Mouse (Mus musculus): ENCODE data around the gene Tm6sf1.
A peak's percentile ranks its signal among the peaks of the same experiment; 100 is the strongest.

The Tm6sf1 gene

DNA sequence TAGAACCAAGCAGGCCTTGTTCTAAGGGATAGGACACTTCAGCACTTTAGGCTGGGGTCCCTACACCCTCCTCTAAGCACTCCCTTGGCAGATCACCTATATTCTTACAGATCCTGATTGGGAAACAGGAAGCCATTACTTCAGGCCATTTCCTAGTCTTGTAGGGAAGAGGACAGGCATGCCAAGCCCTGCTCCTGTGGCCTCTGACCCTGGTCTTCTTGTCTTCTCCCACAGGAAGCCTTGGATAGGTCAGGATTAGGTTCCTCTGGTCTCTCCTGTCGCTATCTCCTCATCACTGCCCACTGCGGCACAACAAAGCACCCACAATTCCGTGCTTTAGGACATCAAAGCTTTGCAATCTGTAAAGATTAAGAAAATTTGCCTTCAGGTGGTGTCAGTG lies 7.1 kb upstream of the Tm6sf1 start:
- no peak for DNase-seq

DNA sequence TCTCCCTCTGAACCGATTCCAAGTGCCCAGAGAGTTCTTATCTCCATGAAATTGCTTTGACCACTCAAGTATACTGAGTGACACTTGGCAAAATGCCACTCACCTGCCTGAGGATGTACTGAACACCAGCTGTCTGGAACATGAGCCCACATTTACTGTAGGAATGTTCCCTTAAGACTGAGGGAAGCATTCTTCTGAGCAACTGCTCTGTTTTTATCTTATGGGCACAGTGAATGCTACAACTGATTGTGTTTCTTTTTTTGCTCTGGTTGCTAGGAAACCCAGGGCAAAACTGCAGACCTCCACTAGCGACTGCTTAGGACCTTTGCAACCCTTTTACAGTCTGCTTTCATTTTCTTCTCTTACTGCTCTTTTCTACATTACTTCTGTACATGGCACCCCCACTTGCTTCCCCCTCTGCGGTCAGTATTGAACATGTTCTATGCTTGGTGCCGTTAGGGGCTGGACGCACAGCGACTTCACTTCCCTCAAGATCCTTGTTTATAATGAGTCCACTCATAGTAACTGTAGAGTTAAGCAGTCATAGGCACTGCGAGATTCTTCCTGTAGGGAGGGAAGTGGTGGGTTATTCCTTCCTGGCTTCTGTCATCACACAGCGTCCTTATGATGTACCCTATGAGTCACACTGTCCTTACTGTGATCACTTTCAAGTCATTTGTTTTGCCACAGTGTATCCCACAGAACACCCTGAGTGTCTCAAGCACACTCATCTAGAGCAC lies 4.1 kb upstream of the Tm6sf1 start:
- DNase-seq, result no peak

DNA sequence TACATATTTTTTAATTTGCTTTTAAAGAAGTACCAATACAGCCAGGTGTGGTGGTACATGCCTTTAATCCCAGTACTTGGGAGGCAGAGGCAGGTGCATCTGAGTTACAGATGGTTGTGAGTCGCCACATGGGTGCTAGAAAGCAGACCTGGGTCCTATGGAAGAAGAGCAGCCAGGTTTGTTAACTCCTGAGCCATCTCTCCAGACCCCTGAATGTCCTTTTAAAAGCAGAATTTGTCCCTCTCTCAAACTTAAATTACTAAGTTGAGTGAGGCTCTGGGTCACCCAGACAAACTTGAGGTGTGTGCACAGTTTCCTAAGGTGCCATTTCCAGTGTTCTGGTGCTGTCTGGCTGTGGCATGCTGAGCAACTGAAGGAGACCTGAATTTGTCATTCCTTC lies 3.1 kb upstream of the Tm6sf1 start, which contains the start of gene Gm10160:
Gm10160 (minus strand) TSS at position 101 of the 400 bp plus-strand sequence.
- no peak for DNase-seq

DNA sequence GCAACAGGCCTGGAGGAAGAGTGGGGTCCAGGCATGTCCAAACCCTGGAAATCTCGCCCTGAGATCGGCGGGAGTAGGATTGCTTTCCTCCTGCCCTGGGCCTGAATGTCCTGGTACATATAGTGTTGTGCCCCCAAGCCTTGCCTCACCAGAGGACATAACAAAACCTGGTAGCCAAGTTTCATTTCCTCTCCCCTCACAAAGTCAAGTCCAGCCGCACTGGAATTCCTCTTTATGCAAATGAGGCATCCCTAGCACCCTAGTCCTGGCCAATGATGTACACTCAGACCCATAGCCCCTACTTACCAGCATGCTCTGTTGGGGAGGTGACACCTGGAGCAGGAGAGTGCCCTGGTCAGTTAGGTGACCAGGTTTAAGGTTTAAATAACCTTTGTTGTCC lies 2.6 kb upstream of the Tm6sf1 start:
- no peak for DNase-seq

DNA sequence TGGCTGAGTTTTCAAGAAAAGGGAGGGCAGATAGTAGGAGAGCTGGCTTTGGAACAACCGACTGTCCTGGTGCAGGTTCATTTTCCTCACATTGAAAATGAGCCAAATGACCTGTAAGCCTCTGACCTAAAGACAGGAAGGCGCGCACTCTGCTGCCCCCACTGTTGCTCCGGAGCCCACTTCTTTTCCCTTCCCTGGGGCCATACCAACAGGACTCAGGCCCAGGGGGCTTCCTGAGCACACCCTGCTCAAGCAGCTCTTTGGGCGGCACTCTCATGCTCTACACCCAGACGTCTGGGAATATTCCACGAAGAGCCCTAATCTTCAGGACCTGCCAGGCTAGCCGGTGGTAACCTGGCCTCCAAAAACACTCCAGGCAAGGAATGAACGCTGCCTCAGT lies 565 bp upstream of the Tm6sf1 start:
- DNase-seq, result no peak

DNA sequence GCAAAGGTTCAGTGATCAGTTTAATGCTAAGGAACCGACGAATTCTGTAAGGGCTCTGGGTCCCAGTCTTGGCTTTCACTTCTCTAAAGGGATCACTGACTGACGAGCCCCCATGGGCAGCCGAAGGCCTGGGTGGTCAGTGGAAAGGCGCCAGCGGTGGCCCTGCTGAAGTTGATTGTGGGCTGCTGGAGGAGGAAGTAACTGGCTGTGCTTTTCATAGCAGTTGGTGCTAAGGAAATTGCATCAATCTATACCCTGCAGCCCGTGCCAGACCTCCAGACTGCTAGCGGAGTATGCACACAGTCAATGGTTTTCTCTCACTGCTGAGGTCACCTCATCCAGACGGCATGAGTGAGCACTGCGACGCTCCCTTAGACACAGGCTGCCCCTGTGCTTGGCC lies 1.3 kb downstream of the Tm6sf1 start:
- DNase-seq, result no peak

DNA sequence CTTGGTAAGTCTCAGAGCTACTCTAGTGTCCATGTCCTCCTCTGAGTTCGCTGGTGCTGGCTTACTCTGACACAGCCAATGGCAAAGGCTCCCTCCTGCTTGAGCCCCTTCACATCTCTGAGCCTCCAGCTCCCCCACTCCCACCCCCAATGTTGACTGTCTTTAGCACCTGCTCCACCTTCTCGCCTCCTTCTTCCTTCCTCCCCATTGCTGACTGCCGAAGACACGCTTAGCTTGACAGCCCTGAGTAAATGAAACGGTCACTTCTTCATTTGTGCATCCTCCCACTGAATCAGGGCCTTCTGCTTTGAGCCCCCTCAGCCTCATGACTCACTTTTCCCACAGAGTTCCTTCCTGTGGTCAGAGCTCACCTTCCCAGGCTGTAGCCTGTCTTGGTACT lies 2.2 kb downstream of the Tm6sf1 start:
- DNase-seq, result no peak

DNA sequence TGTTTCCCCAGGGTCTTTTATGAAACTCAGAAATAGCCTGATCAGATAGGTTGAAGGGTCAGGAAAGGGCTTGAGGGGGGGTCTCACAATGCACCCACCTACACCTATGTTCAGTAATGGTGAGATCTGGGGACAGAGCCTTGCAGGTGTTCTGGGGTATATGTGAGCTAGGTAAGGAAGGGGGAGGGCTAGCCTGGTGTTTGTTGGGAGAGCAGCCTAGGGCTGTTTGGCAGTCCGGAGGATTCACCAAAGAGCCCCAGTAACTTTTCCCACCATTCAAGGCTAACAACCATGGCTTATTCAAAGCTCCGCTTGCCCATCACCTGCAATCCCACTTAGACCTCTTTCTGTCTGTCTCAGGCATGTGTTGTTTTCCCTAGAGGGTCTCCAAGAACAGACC lies 2.7 kb downstream of the Tm6sf1 start:
- DNase-seq, result no peak

DNA sequence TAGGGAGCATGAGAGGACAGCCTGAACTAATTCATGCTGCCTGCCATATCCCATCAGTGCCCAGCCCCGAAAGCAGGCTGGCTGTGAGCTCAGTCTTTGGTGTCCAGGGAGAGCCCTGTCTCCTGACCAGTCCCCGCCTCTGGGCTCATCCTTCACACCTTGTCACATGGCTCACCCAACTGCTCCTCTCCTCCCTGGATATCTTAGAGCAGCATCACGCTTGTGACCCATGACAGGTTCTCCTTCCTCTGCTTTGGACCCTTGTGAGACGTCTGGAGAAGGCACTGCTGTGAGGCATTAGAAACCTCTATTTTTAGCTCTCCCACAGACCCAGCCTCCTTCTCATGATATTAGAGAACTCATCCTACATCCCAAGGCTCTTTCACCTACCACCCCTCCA lies 3.1 kb downstream of the Tm6sf1 start:
- no peak for DNase-seq

DNA sequence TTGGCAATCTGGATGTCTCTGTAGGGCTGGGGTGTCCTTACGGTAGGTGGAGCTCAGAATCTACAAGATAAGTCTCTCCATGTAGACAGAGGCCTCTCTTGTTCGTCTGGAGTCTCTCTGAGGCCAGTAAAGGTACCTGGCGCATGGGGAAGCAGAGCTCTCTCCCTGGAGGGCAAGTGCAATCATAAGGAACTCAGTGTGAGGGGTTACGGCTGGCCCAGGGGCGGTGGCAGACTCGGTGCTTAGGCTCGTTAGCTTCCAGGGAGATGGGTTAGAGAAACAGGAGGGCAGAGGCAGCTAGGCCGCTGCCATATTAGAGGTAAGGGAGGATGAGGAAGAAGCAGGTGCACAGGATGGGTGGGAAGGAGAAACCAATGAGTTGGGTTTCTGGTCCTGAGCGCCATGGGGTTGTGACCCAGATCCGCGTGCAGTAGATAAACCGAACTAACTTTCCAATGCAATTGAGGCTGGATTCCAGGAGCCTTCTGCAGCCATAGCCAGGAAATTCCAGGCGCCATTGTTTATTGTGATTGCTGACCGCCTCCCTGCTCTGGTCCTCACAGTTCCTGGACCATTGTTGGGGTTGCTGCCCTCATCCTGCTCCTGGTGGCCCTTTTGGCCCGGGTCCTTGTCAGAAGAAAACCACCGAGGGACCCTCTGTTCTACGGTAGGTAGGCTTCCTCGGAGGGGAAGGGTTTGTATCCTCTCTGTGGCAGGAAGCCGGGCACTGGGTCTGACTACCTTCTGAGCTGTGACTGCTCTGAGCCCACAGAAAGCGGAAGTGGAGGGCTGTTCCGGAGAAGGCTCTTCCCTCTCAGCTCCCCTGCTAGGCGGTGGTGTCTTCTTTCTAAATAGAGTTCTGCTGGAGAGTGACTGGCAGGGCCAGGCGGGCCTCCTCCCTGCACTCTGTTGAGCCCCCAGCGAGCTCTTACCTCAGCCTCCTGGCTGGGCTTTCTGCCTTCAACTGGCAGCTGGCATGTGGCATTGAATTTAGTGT lies 4.1 kb downstream of the Tm6sf1 start:
- DNase-seq, result no peak

DNA sequence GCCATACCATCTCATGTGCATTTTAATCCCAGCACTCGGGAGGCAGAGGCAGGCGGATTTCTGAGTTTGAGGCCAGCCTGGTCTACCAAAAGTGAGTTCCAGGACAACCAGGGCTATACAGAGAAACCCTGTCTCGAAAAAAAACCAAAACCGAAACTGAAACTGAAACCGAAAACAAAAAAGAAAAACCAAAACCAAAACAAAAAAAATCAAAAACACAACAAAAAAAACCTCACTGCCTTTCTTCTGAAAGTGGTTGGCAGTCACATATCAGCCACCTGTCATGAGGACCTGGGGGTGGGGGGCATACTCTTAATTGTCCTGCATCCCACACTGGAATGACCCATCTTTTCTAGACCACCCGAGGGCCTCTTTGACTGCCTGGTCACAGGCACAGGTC lies 5.8 kb downstream of the Tm6sf1 start:
- DNase-seq, result no peak

DNA sequence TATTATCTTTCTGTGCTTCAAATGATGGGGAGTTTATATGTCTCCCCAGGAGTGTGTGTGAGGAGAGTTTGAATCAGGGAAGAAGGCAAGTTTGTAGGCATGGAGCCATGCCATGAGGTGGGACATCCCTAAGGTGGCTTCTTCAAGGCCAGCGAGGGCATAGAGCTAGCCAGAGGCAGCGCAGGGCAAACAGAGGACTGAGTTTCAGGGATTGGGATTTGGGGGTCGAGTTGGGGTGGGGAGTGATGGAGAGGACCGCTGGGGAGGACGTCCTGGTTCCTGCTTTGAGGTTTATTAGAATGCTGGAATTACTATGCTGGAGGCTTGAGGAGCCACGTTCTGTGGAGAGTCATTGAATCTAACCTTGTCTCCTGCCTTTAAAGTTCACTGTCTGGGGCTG lies 7.1 kb downstream of the Tm6sf1 start:
- DNase-seq, result no peak

DNA sequence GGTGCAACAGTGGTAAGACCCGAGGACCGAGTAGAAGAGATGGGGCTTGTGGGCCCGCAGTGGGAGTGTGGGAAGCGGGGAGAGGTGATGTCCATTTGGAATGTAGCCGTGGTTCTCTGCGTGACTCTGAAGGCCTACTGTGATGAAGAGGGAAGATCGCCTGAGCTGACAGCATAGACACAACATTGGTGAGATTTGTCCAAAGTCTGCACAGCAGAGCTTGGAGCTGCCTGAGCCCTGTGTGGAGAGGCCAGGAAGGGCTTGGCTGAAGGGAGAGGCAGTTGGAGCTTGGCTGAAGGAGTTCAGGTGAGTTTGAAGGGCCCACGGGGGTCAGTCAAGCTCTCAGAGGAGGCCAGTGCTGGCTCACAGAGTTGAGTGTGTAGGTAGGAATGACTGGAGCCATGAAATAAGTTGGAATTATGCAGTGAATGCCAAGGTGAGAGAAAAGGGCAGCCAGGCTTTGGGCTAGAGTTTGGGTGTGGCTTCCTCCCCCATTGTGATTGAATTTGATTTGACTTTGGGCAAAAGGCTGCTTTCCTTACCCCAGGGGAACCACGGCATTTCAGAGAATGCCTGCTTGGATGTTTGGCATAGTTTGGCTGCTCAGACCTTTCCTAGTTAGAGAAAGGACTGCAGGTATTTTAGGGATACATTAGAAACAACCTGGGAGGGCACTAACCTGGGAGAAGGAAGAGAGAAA lies 8.6 kb downstream of the Tm6sf1 start:
- DNase-seq, result no peak

DNA sequence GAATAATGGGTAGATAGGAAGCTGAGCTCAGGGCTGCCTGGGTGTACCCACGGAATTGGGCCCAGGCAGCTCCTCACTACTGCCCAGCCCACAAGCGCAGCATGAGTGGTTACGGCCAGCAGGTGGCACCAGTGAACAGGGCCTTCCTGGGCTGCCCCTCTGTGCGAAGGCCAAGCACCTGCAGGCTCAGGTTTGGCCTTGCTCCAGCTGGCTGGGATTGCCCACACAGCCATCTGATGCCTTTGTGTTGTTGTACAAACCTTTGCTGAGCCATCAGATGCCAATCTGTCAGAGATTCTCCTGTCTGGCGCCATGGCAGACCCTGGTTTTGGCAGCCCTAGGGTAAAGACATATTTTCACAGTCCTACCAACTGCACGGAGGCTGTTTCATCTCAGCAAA lies 9.4 kb downstream of the Tm6sf1 start:
- peak; percentile 98 to 99 for DNase-seq

DNA sequence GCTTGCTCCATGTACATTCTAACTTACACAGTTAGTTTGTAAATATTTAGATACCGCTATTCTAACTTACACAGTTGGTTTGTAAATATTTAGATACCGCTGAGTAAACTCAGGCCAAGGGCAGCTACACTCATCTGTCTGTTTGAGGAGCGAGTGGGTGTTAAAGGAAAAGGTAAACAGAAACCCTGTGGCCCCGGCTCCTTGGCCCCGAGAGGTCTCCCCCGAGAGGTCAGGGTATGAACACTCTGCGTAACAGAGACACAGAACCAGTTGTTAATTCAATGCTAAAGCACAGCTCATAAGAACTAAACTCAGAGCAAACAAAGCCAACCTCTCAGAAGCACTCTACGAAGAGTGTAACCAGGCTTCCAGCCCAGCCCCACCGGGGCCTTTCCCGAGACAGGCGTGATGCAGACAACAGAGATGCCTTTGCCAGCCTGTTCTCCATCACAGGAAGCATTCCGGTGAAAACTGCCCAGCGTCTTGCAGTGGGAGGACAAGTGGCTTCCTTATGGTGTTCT lies 13.8 kb downstream of the Tm6sf1 start:
- no peak for DNase-seq

DNA sequence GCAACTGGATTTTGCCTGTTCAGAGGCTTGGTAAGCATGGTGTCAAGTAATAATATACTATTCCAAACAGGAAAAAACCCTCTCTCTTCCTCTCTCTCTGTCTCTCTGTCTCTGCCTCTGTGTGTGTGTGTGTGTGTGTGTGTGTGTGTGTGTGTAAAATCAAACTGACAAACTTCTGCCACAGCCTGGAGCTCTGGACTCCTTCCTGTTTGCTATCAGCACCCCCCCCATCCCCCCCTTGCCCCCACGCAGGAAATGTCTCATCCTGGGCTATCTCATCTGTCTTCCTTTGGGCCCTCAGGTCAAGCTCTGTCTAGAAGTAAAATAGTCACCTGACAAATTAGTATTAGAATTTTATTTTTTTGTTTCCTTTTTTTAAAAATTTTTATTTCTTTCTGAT lies 15.0 kb downstream of the Tm6sf1 start:
- DNase-seq, result no peak

DNA sequence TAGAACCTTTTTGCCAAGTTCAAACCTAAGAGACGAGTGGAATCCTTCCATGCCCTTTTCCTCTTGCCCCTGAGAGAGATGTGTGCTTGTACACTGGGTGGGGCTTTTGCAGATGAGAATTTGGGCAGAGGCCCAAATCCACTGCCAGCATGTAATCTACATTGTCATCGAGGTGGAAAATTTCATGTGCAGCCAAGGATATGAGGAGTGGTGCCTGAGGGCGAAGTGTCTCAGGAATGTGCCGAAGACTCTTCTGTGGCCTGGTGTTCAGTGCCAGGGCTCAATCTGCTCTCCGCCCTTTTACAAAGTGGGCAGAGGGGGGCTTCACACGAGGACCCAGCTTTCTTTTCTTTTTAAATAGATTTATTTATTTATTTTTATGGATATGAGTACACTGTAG lies 15.8 kb downstream of the Tm6sf1 start:
- no peak for DNase-seq

DNA sequence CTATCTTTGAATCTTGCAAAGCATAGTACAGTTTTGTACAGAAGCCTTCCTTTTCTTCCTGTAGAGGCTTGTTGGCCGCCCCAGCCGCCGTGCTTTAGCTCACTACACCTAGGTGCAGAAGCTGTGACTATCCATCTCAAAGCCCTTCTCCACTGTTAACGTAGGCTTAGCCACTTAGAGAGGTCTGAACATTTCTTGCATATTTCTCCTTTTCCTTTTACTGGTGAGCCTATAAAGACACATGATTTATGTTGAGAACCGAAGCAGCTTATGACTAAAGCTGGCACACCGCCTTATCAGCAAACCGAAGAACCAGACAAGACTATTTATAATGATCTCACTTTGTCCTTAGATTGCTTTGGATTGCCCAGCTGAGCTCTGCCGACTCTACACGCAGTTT lies 16.6 kb downstream of the Tm6sf1 start:
- no peak for DNase-seq

DNA sequence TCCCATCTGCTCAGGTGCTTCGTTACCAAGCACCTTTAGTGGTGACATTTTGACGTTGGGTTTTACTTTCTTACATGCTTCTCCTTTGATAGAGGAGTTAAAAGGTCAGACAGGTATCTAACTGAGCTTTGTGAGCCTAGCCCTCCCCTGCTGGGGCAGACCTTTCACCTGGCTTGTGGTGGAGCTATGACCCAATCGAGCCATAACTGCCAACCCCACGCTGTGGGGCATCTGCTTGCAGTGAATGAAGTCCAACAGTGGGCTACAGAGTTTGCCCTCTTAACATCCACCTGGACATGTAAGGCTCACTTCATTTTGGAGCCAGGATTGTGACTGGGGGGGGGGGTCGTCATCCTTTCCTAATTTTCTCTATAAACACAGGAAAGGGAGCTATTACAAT lies 21.5 kb downstream of the Tm6sf1 start:
- no peak for DNase-seq

DNA sequence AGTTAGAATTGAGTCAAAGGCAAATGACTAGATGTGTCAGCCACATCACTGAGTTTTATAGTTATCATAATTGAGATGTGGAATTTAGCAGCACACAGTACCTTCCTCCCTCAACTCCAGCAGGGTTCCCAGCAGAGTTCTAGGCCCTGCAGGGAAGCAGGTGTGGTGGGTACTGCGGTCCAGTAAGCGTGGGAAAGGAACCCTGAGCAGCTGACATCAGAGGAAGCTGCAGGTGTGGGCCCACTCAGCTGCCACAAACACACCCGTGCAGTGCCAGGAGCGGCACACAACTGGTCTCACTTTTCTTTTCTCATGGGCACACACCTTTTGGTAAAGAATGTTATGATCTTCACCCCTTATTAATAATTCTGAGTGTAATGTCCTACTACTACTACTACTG lies 22.0 kb downstream of the Tm6sf1 start:
- DNase-seq, result no peak

DNA sequence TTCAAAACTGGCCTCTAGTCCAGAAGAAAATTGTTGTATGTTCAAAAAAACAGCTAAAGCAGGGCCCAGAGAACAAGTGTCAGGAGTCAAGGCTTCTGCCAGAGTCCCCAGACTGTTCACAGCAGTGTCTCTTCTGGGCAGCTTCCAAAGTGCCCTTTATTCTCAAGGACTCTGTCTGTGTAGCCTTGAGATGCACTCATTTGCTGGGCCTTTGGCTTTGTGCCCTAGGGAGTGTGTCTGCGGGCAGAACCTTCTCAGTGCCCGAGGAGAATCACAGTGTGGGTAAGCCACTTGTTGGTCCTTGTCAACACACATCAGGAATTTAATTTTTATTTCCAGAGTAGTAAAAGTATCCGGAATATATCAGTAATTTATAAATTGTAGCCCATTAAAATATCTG lies 22.8 kb downstream of the Tm6sf1 start:
- peak in 1 of 2 experiments; percentile 14 for DNase-seq

DNA sequence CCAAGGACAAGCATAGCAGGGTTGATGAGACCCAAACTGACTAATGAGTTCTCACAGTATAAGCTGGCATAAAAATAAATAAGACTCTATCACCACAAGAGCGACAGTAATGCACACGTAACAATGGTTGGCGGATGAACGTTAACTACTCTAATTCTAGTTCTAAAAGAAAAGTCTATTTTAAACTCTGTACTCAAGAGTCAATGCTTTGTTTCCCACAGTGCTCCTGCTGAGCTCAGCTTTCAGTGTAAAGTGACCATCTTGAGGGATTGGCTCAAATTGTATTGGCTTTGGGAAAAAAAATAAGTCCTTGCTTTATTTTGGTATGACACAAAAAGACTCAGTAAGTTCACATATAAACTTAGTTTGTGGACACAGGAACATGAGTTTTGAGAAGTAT lies 26.3 kb downstream of the Tm6sf1 start:
- DNase-seq, result no peak

DNA sequence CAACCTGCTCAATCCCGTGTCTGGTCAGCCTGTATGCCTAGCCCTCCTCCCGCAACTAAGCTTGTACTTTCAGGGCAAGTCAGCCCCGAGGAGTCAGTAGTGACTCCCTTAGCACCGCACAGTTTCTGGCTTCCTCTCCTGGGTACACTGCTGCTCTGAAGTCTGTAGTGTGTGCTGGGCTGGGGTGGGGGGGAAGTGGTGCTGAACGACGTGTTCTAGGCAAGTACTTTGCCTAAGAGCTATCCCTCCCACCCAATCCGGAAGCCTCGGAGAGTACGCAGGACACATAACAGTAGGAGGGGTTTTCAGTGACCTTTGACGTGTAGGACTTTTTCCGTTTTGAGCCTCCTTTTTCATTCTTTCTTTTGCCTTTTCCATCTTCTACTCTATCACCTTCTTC lies 40.6 kb downstream of the Tm6sf1 start:
- DNase-seq, result no peak
